Mouse (Mus musculus): Measurements from ENCODE around the gene Atp2c1.

The Atp2c1 gene

GRCm38 (mm10) chr9:105527219-105527618 lies at the start of gene Atp2c1:
TSS of gene Atp2c1 (minus strand) at chr9:105527319.
- DNase-seq (ENCODE audit: low spot score): no peak

GRCm38 (mm10) chr9:105557452-105557851 lies 30.3 kb upstream of the Atp2c1 start:
- DNase-seq (ENCODE audit: low spot score): no peak

GRCm38 (mm10) chr9:105556141-105556735 lies 29.1 kb upstream of the Atp2c1 start:
- no peak for DNase-seq (ENCODE audit: low spot score)

GRCm38 (mm10) chr9:105554439-105554807 lies 27.3 kb upstream of the Atp2c1 start:
- no peak for DNase-seq (ENCODE audit: low spot score)

- DNase-seq (ENCODE audit: low spot score): no peak
Observed at GRCm38 (mm10) chr9:105553629-105554438, 26.7 kb upstream of the Atp2c1 start.

GRCm38 (mm10) chr9:105551407-105551806 lies 24.3 kb upstream of the Atp2c1 start:
- DNase-seq (ENCODE audit: low spot score): no peak

- DNase-seq (ENCODE audit: low spot score): no peak
Observed at GRCm38 (mm10) chr9:105549096-105549495, 22.0 kb upstream of the Atp2c1 start.

- DNase-seq (ENCODE audit: low spot score): no peak
Observed at GRCm38 (mm10) chr9:105544013-105544750, 17.1 kb upstream of the Atp2c1 start.

- DNase-seq (ENCODE audit: low spot score): no peak
Observed at GRCm38 (mm10) chr9:105537473-105537872, 10.4 kb upstream of the Atp2c1 start.

GRCm38 (mm10) chr9:105536877-105537276 lies 9.8 kb upstream of the Atp2c1 start:
- DNase-seq (ENCODE audit: low spot score): no peak

GRCm38 (mm10) chr9:105525355-105525754 lies 1.8 kb downstream of the Atp2c1 start:
- DNase-seq (ENCODE audit: low spot score): no peak

- no peak for DNase-seq (ENCODE audit: low spot score)
Observed at GRCm38 (mm10) chr9:105523038-105523437, 4.1 kb downstream of the Atp2c1 start.

- no peak for DNase-seq (ENCODE audit: low spot score)
Observed at GRCm38 (mm10) chr9:105522063-105522462, 5.1 kb downstream of the Atp2c1 start.

GRCm38 (mm10) chr9:105520776-105521552 lies 6.2 kb downstream of the Atp2c1 start:
- DNase-seq (ENCODE audit: low spot score): no peak

- DNase-seq (ENCODE audit: low spot score): no peak
Observed at GRCm38 (mm10) chr9:105519278-105519883, 7.7 kb downstream of the Atp2c1 start.

- DNase-seq (ENCODE audit: low spot score): no peak
Observed at GRCm38 (mm10) chr9:105503690-105504089, 23.4 kb downstream of the Atp2c1 start.

- no peak for DNase-seq (ENCODE audit: low spot score)
Observed at GRCm38 (mm10) chr9:105502389-105502788, 24.7 kb downstream of the Atp2c1 start.

- no peak for DNase-seq (ENCODE audit: low spot score)
Observed at GRCm38 (mm10) chr9:105495316-105496174, 31.6 kb downstream of the Atp2c1 start.

GRCm38 (mm10) chr9:105494553-105495315 lies 32.4 kb downstream of the Atp2c1 start:
- DNase-seq (ENCODE audit: low spot score): peak; percentile 86

- DNase-seq (ENCODE audit: low spot score): no peak
Observed at GRCm38 (mm10) chr9:105492744-105493143, 34.4 kb downstream of the Atp2c1 start.

All from urinary bladder, postnatal 10 days (tissue).